Mouse (Mus musculus) hematopoietic stem cell, adult 5-6 weeks (primary cell): ENCODE measurements at regions not wholly inside any gene's neighbourhood (a gene's known extent, or its start where the extent isn't known, plus 50 kb on each side); places are given as distances from the start of the nearest gene placed in this dataset.
A peak's percentile ranks its signal among the peaks of the same experiment; 100 is the strongest.
"Not testable (repeated sequence)": the region's sequence is repeated elsewhere in the genome, so short reads cannot be mapped to it uniquely, and the experiment has no call there.

Experiments used
- ATAC-seq, 2 experiments: fragments of 125-278 bp in 1 of 2; replicated peaks in 1 of 2; 2 replicates each; pipeline ENCODE4 v1.8.0; 2016 to 2017; ENCODE audit warnings: inconsistent platforms in 2 of 2, mild to moderate bottlenecking in 2 of 2, moderate number of reproducible peaks in 2 of 2, low read depth in 1 of 2, moderate TSS enrichment in 1 of 2; ENCODE audit not compliant: low FRiP score in 2 of 2, poor library complexity in 2 of 2, severe bottlenecking in 2 of 2, insufficient read depth in 1 of 2, low TSS enrichment in 1 of 2

DNA sequence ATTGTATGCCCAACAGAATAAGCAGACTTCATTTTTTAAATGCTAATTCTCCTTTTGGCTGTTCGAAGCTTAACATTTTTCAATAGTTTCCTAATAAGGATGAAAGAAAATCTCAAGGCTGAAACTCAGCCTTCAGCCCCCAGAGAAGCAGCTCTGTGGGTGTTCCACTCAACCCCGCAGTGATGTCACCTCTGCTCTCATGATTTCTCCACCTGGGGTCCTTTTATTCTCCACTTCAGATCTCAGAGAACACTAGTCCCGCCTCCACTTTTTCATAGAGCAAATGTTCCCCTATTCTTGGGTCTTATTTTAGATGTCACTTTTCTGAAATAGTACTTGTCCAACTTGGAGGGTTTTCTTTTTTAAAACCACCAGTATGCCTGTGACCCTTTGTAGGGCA lies 567.3 kb downstream of the Cntn3 start:
- no peak for ATAC-seq

DNA sequence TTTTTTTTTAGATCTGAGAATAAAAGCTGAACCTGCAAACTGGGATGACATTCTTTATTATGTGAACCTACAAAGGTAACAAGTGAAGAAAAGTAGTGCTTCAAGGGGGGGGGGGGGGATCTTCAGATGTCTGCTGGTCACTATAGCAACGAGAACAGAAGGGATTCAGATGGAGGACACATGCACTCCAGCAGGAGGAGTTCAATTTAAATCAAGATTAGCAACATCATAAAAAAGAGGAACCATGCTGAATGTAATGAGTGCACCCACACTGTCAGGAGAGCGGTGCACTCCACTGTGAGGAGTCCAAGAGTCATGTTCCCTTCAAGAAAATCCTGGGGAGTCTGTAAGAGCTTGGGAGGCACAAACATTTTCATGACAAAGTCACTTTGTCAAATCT lies 574.7 kb downstream of the Cntn3 start:
- no peak for ATAC-seq

DNA sequence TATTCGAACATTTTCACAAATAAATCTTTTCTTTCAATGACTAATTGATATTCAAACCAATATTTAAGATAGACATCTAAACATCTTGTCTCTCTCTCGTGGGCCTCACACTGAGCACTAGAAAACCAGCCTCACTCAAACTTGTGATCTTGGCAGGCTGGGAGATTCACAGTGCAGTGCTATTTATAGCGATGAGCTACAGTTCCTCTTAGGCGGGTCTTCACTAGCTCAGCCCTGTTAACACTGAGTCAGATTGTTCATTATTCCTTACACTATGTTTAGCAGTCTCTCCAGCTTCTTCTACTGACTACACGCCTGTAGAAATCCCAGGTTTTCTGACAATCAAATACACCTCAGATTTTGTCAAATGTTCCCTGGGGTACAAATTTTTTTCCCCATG lies 575.3 kb downstream of the Cntn3 start:
- ATAC-seq: no peak

DNA sequence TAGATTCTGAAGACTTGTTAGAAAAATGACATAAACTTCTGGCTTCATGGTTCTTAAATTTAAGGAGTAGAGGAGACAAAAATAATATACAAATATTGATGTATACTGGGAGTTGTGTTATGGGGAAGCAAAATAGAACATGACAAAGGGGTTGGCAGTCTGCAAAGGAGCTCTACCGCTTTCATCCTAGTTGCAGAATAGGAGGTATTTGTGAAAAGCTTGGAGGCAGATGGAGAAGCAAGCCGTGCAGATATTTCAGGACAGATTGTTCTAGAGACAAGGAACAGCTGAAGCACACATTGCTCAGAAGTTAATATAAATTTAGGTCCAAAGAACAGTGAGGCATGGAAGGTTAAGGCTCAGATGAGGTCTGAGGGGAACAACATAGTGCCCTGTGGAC lies 580.1 kb downstream of the Cntn3 start:
- ATAC-seq: no peak

DNA sequence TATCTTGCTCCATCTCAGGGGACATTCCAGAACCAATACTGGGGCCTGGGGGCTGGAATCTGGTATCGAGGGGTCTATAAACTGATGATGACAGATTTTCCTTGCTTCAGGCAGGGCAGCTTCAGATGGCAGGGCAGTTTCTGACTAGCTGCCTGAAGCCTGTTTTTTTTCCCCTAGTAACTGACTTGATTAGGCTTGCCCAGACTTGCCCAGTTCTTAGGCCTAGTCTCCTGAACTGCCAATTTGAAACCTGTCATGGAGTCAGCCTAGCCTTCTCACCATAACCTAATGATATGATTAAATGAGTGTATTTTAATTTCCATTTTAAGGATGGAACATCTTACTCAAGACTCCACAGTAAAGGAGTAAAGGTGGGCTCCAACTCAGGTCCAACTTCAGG lies 591.2 kb downstream of the Cntn3 start:
- ATAC-seq: no peak

DNA sequence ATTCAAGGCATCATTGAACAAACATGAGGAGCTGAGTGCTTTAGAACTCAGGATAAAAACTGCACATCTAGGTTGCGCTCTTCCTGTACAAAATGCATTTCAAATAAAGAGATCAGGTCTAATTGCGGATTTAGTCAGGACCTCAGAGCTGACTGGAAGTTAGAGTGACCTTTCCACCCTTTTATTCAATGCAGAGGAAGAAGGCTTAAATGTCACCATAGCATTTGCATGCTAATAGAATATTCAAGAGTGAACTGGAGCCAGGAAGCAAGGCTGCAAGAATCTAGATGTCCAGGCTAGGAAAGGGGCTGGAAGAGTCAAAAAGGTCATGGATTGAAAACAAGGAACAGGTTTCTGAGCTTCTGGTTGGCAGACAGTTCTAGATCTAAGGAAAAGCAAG lies 593.7 kb downstream of the Cntn3 start:
- ATAC-seq: no peak

DNA sequence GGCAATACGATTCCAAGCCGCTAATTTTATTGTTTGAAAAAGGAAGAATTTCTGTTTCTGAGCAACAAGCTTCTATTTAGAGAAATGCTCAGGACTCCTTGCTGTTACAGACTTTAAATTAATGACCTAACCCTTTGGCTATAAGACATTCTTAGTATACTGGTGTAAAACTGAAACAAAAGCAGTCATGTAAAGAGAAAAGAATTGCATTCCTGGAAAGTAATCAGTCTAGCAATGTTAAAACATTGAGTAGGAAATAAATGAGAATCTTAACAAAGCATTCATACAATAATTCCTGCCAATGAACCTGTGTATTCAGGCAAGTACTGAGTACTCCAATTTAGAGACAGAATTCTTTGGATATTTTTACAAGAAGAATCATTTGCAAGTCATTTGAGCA lies 587.2 kb upstream of the Pdzrn3 start:
- ATAC-seq: no peak

DNA sequence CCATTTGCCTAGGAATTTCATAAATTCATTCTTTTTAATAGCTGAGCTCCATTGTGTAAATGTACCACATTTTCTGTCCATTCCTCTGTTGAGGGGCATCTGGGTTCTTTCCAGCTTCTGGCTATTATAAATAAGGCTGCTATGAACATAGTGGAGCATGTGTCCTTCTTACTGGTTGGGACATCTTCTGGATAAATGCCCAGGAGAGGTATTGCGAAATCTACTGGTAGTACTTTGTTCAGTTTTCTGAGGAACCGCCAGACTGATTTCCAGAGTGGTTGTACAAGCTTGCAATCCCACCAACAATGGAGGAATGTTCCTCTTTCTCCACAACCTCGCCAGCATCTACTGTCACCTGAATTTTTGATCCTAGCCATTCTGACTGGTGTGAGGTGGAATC lies 583.8 kb upstream of the Pdzrn3 start:
- ATAC-seq: not testable (repeated sequence)

DNA sequence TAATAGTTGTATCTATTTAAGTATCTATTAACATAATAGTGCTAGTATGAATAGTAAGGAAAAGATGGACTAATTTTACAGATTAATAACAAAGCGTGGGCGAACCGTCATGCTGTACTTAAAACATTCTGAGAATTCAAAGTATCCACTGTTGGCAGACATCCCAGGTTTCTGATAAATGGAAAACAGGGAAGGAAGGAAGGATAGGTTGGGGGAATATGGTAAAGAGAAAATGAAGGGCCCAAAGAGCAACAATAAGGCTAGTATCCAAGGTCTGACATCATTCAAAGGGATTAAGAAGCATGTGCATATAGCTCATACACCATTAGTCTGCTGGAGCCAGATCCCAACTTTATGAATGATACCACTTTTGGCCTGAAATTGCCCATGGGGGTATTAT lies 572.0 kb upstream of the Pdzrn3 start:
- ATAC-seq: no peak

DNA sequence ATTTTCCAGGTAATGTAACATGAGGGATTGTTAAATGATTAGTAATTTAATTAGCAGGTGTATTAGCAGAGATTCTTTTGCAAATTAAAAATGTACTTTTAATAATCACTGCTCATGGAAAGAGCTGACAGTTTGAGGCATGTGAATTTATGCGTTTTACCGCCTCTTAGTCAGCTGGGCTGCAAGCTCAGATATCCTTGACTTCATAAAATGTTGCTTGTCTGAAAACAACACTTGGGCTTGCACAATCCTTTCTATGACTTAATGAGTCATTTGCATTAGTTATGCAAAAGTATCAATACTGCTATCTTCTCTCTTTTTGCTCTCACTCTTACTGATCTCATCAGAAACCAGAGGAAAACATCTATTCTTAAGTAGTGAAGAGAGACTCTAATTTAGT lies 571.3 kb upstream of the Pdzrn3 start:
- ATAC-seq: no peak

DNA sequence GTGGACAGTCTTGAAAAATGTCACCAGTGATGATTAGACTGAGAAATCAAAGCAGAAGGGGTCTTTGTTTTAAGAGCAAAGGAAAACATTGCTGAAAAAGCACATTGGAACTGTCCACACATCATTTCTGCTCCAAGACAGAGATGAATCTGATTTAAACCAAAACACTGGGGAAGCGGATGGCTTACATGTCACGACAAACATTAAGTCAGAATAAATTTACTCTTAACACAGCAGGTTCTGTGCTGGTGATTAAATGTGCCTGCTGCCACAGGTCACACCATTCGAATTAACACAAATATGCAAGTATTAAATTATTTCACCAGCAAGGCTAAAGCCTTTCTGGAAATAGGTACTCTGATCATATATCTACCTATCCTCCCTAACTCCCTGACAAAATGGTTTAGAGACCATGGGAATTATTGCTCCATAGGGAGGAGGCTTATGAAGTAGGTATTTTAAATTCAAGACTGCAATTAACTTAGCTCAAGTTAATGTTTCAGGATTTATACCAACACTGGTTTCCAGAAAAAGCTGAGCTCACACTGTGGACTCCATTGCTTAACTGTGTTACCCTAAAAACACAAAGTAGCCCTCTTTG lies 562.7 kb upstream of the Pdzrn3 start:
- no peak for ATAC-seq

DNA sequence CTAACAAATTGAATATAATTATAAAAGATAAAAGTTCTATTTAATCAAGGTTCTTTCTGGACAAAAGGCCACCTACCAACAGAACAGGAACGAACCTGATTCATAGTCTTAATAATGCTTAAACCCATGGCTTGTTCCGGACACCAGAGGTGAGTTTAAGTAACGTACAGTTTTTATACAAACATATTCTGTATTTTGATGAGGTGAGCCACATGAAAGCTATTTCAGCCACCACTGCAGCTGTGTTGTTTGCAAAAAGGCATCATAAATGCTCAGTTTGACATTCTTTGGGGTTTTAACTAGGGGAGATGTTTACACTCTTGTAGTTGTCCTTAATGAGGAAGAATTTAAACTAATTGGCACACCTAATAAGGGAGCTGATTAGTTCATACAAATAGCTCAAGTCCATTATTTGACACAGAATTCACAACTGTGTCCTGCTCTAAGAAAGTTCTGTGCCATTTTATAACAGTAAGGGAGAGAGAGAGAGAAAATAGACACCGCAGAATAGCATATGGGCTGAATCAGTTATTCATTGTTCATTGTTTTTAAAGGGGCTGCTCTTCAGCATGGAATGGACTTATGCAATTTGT lies 560.8 kb upstream of the Pdzrn3 start:
- ATAC-seq: no peak

DNA sequence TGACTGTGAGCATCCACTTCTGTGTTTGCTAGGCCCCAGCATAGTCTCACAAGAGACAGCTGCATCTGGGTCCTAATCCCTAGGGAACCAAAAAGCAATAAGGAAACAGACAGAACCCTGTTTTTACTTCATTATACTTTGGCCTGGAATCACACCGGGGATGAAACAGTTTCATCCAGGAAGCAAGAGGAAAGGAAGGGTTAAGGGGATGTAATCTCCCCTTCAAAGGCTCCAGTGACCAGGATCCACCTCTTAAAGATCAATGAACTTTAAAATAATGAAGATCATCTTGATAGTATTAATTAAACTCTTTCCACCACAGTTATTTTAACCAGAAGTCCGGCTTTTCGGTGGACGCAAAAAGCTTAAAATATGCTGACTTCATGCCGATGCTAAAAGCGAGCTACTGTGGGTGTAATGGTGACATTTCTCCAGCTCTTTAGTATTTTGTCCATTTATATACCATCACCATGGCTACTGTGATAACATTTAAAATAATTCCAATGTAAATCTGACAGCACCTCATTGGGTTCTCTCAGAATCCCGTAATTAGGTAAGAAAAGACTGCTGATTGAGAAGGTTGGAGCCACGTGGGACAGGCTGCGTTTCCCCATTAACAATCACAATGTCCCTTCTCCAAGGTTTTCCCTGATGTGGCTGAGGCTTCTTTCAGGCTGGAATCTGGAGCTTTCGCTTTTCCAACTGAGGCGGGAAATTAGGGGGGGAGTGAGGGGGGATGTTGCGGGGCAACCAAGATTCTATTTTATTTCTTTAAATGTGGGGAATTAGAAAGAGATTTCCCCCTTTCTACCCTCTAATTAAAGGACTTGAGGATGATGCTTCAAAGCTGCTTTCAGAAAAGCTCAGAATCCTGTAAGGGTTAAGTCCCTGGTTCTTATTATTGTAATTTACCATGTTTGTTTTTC lies 560.0 kb upstream of the Pdzrn3 start:
- no peak for ATAC-seq

DNA sequence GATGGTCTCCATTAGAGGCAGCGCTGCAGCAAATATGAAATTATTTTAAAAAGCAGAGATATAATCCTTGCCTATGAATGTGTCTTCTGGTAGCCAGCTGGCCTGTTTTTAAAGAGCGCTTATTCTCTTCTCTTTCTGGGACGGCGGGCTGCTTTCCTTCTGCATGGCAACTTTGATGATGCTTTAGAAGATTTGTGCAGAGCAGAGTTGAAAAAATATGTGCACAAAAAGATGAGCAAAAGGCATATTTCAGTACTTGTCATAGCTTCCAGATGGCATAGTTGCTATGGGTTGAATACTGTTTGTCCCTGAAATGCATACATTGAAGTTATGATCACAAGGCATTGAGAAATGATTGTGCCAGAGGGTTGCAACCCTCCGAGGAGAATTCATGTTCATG lies 554.1 kb upstream of the Pdzrn3 start:
- no peak for ATAC-seq

DNA sequence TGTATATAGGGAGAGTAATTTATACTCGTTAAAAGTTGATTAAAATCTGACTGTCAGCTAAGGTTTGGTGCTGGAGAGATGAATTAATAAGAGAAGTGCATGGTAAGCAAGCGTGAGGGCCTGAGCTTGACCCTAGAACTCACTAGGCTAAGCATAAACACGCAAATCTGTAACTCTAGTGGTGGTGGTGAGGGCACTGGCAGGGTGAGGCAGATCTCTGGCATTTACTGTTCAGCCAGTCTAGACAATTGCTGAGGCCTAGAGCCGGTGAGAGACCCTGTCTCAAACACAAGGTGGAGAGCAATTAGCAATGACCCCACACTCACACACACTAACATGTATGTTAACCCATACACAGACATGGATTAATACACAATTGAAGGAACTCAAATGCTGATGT lies 544.0 kb upstream of the Pdzrn3 start:
- ATAC-seq: peak; percentile 28 to 29; a peak in 1 of 4 replicates

DNA sequence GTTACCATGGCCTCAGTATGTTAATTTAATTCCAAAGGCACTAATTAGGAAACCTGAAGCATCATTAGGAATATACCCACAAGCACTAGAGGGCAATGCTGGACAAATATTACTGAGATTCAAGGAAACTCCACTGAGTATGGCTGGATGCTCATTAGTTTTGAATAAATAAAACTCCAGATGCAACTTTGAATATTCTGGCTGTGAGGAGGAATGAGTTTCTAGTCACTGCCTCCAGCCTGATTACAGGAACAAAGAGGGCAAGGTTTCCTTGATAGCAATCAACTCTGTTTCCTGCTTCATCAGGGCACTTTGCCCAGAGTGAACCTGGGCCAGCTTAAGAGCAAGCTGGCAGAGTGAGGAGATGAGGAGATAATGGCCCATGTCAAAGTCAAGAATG lies 543.5 kb upstream of the Pdzrn3 start:
- peak; percentile 84 to 87 for ATAC-seq

DNA sequence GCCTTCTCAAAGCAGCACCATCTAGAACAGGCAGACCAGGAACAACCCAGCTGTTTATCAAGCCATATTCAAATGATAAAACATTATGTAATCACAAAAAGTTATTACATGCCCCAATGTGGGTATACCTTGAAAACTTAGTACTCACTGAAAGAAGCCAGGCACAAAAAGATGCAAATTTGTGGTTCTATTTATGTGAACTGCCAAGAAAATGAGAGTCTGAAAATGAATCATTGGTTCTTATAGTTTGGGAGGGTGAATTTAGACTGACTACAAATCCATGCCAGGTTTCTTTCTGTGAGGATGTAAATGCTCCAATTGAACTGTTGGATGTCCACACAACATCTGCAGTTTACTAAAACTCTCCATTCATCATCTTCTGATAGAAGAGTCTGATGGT lies 541.2 kb upstream of the Pdzrn3 start:
- ATAC-seq: no peak

DNA sequence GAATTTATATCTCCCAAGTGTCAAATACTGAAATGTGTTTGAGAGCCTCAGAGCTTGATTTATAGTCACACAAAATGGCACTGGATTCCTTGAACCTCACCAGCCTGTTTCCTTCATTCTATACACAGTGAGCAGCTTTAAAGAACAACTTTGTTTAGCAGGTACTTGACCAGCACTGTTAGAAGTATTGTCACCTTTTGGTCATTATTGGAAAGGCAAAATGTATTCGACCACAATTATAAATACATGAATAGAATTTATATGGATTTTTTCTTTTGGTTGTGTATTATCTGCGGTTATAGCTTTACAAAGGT lies 527.3 kb upstream of the Pdzrn3 start:
- no peak for ATAC-seq
